Mouse (Mus musculus) skeletal muscle tissue, adult 2 months (tissue): ENCODE measurements around the gene Ndfip2.

ENCODE experiments used
- DNase-seq: peaks from one replicate; pipeline ENCODE4 v3.0.0-alpha.2; 2012; ENCODE audit warnings: low read depth, low spot score

Gene Ndfip2

DNA sequence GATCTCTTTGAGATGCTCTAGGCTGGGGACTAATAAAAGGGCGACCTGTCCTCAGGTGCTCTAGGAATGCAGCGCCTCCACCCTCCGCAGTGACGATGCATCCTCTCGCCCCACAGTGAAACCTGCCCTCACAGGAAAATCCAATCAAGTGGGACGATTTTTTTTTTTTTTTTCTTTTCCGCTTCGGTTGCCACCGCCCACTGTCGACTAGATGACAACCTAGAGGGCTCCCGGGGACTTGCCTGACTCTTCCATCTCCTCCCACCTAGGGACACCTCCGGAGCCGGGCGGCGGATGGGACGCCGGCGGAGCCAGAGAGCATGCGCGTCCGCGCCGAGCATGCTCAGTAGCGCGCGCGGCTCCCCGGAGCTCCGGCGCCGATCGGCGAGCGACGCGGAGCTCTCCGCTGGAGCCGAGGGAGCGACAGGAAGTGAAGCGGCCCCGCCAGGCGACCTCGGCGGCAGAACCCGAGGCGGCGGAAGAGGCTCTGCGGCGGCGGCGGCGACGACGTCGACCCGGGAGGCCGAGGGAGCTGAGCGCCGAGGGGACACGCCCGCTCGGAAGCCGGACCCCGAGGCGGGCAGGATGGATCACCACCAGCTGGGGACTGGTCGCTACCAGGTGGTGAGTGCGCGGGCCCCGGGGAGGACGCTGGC lies at the start of gene Ndfip2:
Ndfip2 (plus strand) TSS at position 195 of the 656 bp plus-strand sequence.
- DNase-seq: peak; percentile 77

- DNase-seq: no peak
These were observed 38.6 kb upstream of the Ndfip2 start for GRCm38 (mm10) chr14:105219525-105220376.

- DNase-seq: no peak
These were observed 36.1 kb upstream of the Ndfip2 start for GRCm38 (mm10) chr14:105222240-105222639.

DNA sequence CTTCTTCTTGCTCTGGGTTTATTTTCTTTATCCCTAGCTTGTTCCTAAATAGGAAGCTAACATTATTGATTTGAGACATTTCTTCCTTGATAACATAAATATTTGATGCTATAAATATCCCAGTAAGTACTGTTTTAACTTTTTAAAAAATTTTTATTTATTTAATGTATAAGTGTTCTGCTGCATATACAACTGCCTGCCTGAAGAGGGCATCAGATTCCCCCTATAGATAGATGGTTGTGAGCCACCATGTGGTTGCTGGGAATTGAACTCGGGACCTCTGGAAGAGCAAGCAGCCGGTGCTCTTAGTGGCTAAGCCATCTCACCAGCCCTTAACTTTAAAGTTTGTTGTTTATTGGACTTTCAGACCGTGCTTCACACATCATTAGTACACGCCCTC lies 32.6 kb upstream of the Ndfip2 start:
- no peak for DNase-seq

- DNase-seq: peak; percentile 8
These were observed 26.0 kb upstream of the Ndfip2 start for GRCm38 (mm10) chr14:105232421-105232820.

DNA sequence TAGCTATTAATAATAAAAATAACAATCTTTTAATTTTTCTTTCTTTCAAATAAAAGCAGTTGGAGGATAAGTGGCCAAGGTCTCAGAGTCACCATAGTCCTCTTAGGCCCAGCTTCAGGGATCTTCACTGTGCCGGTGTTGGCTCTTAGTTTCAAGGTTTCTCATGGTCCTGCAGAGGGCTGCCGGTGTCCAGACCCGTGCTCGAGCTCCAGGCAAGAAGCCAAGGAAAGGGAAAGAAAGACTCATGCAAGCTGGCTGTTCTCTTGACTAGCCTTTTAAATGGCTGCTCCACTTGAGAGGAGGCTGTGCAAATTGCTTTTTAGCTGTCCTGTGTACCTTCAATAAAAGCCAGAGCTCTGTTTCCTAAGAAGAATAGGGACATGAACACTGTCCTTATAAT lies 21.8 kb upstream of the Ndfip2 start:
- DNase-seq: no peak

GRCm38 (mm10) chr14:105237736-105238135 lies 20.6 kb upstream of the Ndfip2 start:
- no peak for DNase-seq

DNA sequence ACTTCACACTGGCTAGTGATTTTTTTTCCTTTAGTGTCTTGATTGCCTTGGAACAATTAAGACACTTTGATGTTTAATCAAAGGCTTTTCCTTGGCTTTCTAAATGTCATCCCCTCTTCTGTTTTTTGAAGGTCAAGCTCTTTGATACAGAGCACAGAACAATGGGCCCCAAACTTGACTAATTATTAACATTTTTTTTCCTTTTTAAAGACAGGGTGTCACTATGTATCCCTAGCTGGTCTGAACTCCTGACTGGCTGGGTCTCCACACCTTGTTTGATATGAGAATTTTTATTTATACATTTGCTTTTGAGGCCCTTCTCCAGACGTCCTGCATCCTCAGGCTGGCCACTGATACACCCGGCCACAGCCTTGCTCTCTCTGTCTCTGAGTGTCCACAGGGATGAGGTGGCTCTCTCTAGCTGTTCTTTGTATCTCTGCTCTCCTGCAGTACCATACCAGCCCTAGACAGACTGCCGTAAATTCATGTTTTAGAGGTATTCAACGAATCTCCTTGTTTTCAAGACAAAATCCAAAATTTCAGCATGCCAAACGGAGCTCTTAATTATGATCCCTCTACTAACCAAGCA lies 19.8 kb upstream of the Ndfip2 start:
- DNase-seq: no peak

- DNase-seq: no peak
These were observed 18.3 kb upstream of the Ndfip2 start for GRCm38 (mm10) chr14:105240120-105240519.

DNA sequence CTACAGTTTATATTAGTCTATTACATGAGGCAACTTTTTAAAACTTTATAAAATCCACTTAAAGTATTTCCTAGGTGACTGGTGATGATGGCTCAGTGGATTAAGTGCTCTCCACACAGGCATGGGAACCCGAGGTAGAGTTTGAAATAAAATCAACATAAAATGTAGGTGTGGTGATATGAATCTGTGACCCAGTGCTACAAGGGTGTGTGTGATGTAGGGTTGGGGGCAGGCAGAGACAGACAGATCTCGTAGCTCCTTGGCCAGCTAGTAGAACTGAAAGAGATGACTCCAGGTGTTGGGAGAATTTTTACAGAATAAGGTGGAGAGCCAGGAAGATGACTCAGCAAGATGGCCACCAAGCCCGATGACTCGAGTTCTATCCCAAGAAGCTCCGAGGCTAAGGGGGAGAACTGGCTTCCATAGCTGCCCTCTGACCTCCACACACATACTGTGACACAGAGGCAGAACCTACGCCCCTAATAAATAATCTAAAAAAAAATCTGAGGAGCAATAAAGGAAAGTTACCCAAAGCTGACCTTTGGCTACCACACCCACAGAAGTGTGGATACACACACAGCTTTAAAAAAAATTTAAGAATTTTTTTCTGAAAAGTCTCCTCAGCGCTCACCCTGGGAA lies 14.4 kb upstream of the Ndfip2 start:
- DNase-seq: no peak

DNA sequence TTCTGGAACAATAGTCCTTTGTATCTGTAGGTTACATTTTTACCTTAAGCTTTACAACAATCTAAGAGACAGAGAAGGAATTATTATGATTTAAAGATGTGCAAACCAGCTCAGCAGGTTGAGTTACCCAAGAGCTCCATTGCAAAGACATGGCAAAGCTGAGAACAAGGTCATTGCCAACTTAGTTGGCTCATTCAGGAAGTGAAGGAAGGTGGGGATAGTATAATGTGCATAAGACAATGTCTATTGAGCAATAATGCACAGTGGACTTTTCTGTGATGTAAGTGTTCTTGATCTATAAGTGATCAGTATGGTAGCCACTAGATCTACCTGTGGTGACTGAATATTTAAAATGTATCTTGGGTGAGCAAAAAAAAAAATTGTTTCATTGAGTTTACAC lies 7.3 kb upstream of the Ndfip2 start:
- DNase-seq: no peak

DNA sequence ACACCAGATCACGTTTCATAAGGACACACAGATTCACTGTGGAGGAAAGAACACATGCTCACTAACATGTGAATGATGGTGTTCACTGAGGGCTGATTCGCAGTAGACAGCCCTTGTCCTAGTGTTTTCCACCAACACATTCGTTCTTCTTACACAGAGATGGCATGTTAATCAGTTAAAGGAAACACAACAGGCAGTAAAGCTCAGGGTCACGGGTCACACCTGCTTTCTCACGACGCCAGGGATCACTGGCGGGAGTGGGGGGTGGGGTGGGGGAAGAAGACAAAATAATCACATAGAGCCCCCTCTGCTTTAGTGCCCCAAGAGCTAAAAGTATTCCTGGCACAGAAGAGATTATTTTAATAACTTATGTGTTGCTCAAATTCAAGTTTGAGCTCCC lies 5.1 kb upstream of the Ndfip2 start:
- DNase-seq: no peak

DNA sequence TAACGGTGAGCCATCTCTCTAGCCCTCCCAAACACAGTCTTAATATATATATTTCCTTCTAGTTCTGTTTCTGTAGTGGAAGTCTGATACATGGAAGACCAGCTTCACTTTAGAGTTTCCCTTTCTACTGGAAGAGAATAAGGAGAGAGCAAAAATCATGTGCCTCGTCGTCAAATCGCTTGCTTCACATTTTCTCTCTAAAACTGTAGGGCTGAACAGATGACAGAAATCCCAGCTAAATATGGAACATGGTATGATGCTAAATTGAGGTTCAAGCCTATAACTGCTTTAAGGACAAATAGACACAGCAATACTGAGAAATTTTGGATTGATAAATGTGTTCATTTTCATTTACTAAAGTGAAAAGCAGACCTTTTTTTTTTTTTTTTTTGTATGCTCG lies 4.0 kb upstream of the Ndfip2 start:
- no peak for DNase-seq

DNA sequence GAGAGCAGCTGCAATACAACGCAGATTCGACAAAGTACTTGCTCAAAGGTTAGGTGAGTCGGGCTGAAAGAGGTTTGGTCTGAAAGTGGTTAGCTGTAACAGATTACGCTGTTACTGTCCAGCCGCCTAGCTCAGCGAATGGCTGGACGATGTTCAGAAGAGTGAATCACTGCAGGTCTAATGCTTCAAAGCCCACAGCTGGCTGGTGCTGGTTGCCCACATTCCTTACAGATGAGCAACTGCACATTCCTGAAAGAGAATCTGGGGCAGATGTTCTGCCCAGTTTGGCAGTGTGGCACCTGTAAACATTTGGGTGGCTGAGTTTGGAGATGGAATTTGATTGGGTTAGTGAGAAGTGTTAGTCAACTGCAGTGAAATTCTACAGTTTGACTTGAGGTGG lies 2.8 kb upstream of the Ndfip2 start:
- no peak for DNase-seq

DNA sequence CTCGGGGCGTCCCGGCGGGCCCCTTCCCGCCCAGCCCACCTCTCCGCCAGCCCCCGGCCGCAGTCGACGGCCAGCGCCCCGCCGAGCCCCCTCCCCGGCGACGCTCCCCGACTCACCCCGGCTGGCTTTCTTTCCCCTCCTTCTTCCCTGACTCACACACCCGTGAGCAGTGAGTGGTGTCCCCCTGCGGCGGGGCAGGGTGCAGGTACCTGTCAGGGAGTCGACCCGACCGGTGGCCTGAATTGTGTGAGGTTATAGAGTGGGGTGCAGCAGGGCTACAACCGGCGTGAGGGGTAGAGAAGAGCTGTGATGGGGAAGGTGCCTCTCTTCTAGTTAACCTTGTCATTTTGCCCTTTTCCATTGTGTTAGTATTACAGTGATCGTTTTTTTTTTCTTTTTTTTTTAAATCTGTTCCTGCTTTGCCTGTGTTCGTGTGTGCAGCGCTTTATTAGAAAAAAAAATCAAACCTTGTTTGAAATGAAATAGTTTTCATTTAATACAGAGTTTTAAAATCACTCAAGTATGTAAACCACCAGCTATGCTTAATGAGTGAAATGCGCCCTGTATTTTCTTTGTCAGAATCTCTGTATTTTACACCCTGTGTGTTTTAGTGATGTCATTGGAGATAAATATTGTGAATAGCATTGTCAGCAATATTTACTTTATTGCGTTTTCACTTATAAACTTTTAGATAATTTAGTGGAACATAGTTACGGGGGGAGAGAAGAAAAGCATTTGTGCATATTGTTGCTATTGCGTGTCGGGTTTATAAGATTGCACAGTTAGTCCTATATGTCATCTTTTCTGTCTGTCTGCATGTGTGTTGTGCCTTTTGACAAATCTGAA lies 885 bp downstream of the Ndfip2 start:
- no peak for DNase-seq

GRCm38 (mm10) chr14:105262923-105263322 lies 4.5 kb downstream of the Ndfip2 start:
- no peak for DNase-seq

- DNase-seq: no peak
These were observed 8.7 kb downstream of the Ndfip2 start for GRCm38 (mm10) chr14:105267095-105267494.

GRCm38 (mm10) chr14:105272030-105272429 lies 13.7 kb downstream of the Ndfip2 start:
- no peak for DNase-seq

GRCm38 (mm10) chr14:105272539-105272938 lies 14.2 kb downstream of the Ndfip2 start:
- DNase-seq: no peak

DNA sequence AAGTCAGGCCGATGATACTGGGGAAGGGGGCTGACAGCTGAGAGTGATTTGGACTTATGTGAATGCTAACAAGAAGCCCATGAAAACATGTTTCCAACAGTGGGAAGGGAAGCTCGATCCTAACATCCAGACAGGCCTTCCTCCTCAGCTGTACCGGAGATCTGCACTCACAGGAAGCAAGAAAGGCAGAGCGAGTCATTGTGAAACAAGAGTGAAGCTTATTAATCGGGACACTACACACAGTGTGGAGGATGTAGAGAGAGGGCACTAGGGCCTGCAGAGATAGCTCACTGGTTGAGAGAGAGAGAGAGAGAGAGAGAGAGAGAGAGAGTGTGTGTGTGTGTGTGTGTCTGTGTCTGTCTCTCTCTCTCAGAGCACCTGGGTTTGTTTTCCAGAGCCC lies 16.8 kb downstream of the Ndfip2 start:
- no peak for DNase-seq

DNA sequence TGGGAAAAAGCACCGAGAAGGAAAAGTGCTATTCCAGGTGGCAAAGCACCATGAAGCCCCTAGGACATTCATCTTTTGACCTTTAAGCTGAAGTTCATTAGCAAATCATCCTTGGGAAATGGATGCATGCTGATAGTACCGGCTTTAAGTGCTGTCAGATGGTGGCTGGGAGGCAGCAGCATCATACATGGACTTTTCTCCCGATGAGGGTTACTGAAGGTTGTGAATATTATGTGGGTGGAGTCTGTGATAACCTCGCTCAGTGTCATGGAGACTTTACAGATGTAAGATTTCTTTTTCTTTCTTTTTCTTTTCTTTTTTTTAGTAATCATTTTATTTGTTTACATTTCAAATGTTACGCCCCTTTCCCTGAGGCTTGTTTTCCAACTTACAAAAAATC lies 18.9 kb downstream of the Ndfip2 start:
- DNase-seq: no peak
